Mouse (Mus musculus) thymus, adult 2 months (tissue): Measurements from ENCODE around the gene Cdc42ep2. TPM values are rescaled to one million over a fixed set of nuclear protein-coding genes. Genes with fewer than 3 reads are reported as not detected.

Experiments used
- DNase-seq: peaks from one replicate; pipeline ENCODE4 v3.0.0; 2021
- H3K27ac ChIP-seq: fragments of 200-500 bp; 2 replicates; pipeline ENCODE4 v1.5.1; 2012; ENCODE audit warnings: low read length, control low read depth; ENCODE audit not compliant: control insufficient read depth, insufficient read depth
- H3K27me3 ChIP-seq: fragments of 200-500 bp; 2 replicates; pipeline ENCODE4 v1.6.1; 2012; ENCODE audit warnings: mild to moderate bottlenecking, low read length, moderate library complexity, mixed read lengths; ENCODE audit not compliant: control insufficient read depth, insufficient read depth
- H3K36me3 ChIP-seq: fragments of 200-500 bp; 2 replicates; pipeline ENCODE4 v1.6.1; 2012; ENCODE audit warnings: mild to moderate bottlenecking, low read length, moderate library complexity; ENCODE audit not compliant: control insufficient read depth, insufficient read depth
- H3K4me1 ChIP-seq: fragments of 200-500 bp; replicated peaks from 2 replicates; pipeline ENCODE4 v1.6.1; 2012; ENCODE audit warnings: low read length; ENCODE audit not compliant: control insufficient read depth, insufficient read depth
- H3K4me3 ChIP-seq: fragments of 200-500 bp; 2 replicates; pipeline ENCODE4 v1.5.1; 2012; ENCODE audit warnings: mild to moderate bottlenecking, low read length, control low read depth, moderate library complexity; ENCODE audit not compliant: control insufficient read depth, insufficient read depth
- CTCF ChIP-seq: fragments of 200-500 bp; IDR thresholded peaks from 2 replicates; pipeline ENCODE4 v1.5.1; 2012; ENCODE audit warnings: mild to moderate bottlenecking, control low read depth, low read length, moderate library complexity, borderline replicate concordance; ENCODE audit not compliant: control insufficient read depth, poor library complexity, insufficient read depth; ENCODE audit errors: extremely low read depth
- POLR2A ChIP-seq: fragments of 200-500 bp; IDR thresholded peaks from 2 replicates; pipeline ENCODE4 v1.6.1; 2012; ENCODE audit warnings: mild to moderate bottlenecking, low read length, control low read depth, moderate library complexity; ENCODE audit not compliant: control insufficient read depth, poor library complexity, insufficient read depth; ENCODE audit errors: extremely low read depth
- WGBS: fragments of 180-500 bp; shearing (Covaris S2); methylation state at CpG from one replicate; pipeline ENCODE4 v1.1.7; 2018; 5-methylcytosine and 5-hydroxymethylcytosine counted together
- polyA plus RNA-seq: library from polyadenylated mRNA; depleted of rRNA; stranded (reverse); fragments of >200 nt; gene quantifications from 2 replicates; pipeline ENCODE4 v1.2.3, GENCODE M21; 2012

Gene Cdc42ep2
- polyA plus RNA-seq, 1 experiment = 5.8 TPM

- Histone ChIP-seq H3K27ac (no peak overlapping the region), H3K4me1 (0 out of 2 replicates have a peak, but pooled peaks cover 2% of the 10 kb centered on the region), H3K36me3 (peaks cover 21% of the 10 kb centered on the region), H3K4me3 (no peak overlapping the region), H3K27me3 (no peaks in the 10 kb centered on the region)
- WGBS = 90% methylated on average over 7 of the region's 7 CpGs
- no peak for DNase-seq
- no peak for TF ChIP-seq CTCF
These were observed 20.4 kb upstream of the Cdc42ep2 start for GRCm38 (mm10) chr19:5945027-5945426.

- H3K27me3 ChIP-seq = no peaks in the 10 kb centered on the region
- peaks cover 17% of the 10 kb centered on the region for H3K36me3 ChIP-seq
- WGBS = 78% methylated on average over 8 of the region's 8 CpGs
- no peak for TF ChIP-seq POLR2A
- no peak for TF ChIP-seq CTCF
- no peak for DNase-seq
- H3K4me3 ChIP-seq = no peak overlapping the region
- H3K27ac ChIP-seq = no peak overlapping the region
- H3K4me1 ChIP-seq = 0 out of 2 replicates have a peak, but pooled peaks cover 2% of the 10 kb centered on the region
These were observed 19.5 kb upstream of the Cdc42ep2 start for GRCm38 (mm10) chr19:5944145-5944544.

- DNase-seq = no peak
- Histone ChIP-seq H3K27me3 (no peaks in the 10 kb centered on the region), H3K4me1 (0 out of 2 replicates have a peak, but pooled peaks cover 2% of the 10 kb centered on the region), H3K4me3 (no peak overlapping the region), H3K27ac (no peak overlapping the region), H3K36me3 (peaks cover 14% of the 10 kb centered on the region)
- TF ChIP-seq CTCF (no peak), POLR2A (no peak)
- WGBS = 95% methylated on average over 15 of the region's 15 CpGs
These were observed 18.8 kb upstream of the Cdc42ep2 start for GRCm38 (mm10) chr19:5943404-5943803.

DNA sequence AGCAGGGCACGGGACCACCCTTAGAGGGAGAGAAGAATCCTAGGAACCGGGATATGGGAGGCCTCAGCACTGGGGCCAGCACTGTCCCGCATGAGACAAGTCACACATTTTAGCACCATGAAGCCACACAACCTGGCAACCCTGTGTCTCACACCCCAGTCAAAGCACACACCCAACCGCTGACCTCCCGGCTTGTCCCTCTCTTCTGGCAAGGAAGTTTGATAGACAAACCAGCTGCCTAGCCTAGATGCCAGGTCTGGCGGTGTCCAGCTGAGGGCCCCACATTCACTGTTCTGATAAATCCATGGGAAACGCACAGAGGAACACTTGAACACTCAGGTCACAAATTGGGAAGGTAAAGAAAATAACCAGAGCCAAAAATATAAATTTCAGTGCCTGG is 18.0 kb upstream of the Cdc42ep2 start:
- Histone ChIP-seq H3K4me1 (0 out of 2 replicates have a peak, but pooled peaks cover 2% of the 10 kb centered on the region), H3K36me3 (peaks cover 12% of the 10 kb centered on the region), H3K27ac (no peak overlapping the region), H3K4me3 (no peak overlapping the region), H3K27me3 (no peaks in the 10 kb centered on the region)
- TF ChIP-seq POLR2A (no peak), CTCF (no peak)
- DNase-seq = no peak
- 95% methylated on average over 7 of the region's 7 CpGs for WGBS

DNA sequence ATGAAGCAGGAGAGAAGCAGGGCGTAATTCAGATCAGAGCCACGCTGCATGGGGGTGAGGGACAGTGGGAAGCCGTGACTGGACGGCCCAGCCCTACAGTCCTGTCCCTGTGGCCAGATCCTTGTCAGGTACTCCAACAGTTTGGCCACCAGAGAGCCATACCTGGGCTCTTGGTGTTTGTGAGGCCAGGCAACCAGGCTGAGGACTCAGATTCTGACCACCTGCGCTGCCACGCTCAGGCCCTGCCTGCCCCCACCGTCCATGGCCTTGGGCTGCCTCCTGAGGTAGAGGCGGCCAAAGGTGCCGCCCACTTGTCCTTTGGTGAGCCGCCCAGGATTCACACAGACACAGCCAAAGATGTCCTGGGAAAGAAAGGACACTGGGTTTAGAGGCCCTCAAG is 16.0 kb upstream of the Cdc42ep2 start:
- Histone ChIP-seq H3K4me1 (0 out of 2 replicates have a peak, but pooled peaks cover 2% of the 10 kb centered on the region), H3K27ac (no peak overlapping the region), H3K36me3 (peaks cover 11% of the 10 kb centered on the region), H3K4me3 (no peak overlapping the region), H3K27me3 (no peaks in the 10 kb centered on the region)
- 96% methylated on average over 10 of the region's 10 CpGs for WGBS
- TF ChIP-seq POLR2A (no peak), CTCF (no peak)
- no peak for DNase-seq

- TF ChIP-seq CTCF (no peak), POLR2A (no peak)
- H3K36me3 ChIP-seq = peaks cover 11% of the 10 kb centered on the region
- 94% methylated on average over 4 of the region's 4 CpGs for WGBS
- no peak overlapping the region for H3K27ac ChIP-seq
- H3K4me3 ChIP-seq = no peak overlapping the region
- H3K27me3 ChIP-seq = no peaks in the 10 kb centered on the region
- no peak for DNase-seq
- 0 out of 2 replicates have a peak, but pooled peaks cover 2% of the 10 kb centered on the region for H3K4me1 ChIP-seq
These were observed 15.6 kb upstream of the Cdc42ep2 start for GRCm38 (mm10) chr19:5940173-5940572.

- no peak overlapping the region for H3K4me3 ChIP-seq
- no peak overlapping the region for H3K27ac ChIP-seq
- no peaks in the 10 kb centered on the region for H3K27me3 ChIP-seq
- TF ChIP-seq CTCF = no peak
- no peak for TF ChIP-seq POLR2A
- peaks cover 11% of the 10 kb centered on the region for H3K36me3 ChIP-seq
- 97% methylated on average over 5 of the region's 5 CpGs for WGBS
- no peaks in the 10 kb centered on the region for H3K4me1 ChIP-seq
- no peak for DNase-seq
These were observed 15.1 kb upstream of the Cdc42ep2 start for GRCm38 (mm10) chr19:5939715-5940114.
